Mouse (Mus musculus) midbrain, embryonic 14.5 days (tissue): ENCODE data around the gene Ubxn11. TPM values are rescaled to one million over a fixed set of nuclear protein-coding genes. Genes with fewer than 3 reads are reported as not detected.

Experiments
- ATAC-seq: fragments of 200-750 bp; cut with Nextera tagmentation; 2 replicates; pipeline ENCODE4 v1.8.0; 2017; ENCODE audit warnings: moderate number of reproducible peaks, moderate library complexity; ENCODE audit not compliant: low FRiP score, low TSS enrichment
- DNase-seq: peaks from one replicate; pipeline ENCODE4 v3.0.0-alpha.2; 2015
- H3K27ac ChIP-seq: fragments of 300-500 bp; sonication (generic); replicated peaks from 2 replicates; pipeline ENCODE4 v1.5.1; 2014; ENCODE audit warnings: mild to moderate bottlenecking, low read depth, low read length, moderate library complexity
- H3K27me3 ChIP-seq: fragments of 300-500 bp; sonication (generic); 2 replicates; pipeline ENCODE4 v1.6.1; 2014; ENCODE audit warnings: low read length, control low read depth, mixed read lengths; ENCODE audit not compliant: control insufficient read depth, insufficient read depth
- H3K36me3 ChIP-seq: fragments of 300-500 bp; sonication (generic); 2 replicates; pipeline ENCODE4 v1.6.1; 2014; ENCODE audit warnings: low read length, control low read depth; ENCODE audit not compliant: control insufficient read depth, insufficient read depth
- H3K4me1 ChIP-seq: fragments of 300-500 bp; sonication (generic); 2 replicates; pipeline ENCODE4 v1.6.1; 2014; ENCODE audit warnings: mild to moderate bottlenecking, antibody characterized with exemption, low read length, control low read depth; ENCODE audit not compliant: control insufficient read depth, insufficient read depth
- H3K4me2 ChIP-seq: fragments of 300-500 bp; sonication (generic); 2 replicates; pipeline ENCODE4 v1.6.1; 2014; ENCODE audit warnings: mild to moderate bottlenecking, low read length, moderate library complexity
- H3K4me3 ChIP-seq: fragments of 300-500 bp; sonication (generic); replicated peaks from 2 replicates; pipeline ENCODE4 v1.5.1; 2014; ENCODE audit warnings: low read depth, low read length
- H3K9ac ChIP-seq: fragments of 300-500 bp; sonication (generic); replicated peaks from 2 replicates; pipeline ENCODE4 v1.6.1; 2014; ENCODE audit warnings: mild to moderate bottlenecking, low read length, moderate library complexity
- H3K9me3 ChIP-seq: fragments of 300-500 bp; sonication (generic); 2 replicates; pipeline ENCODE4 v1.6.1; 2016; ENCODE audit warnings: low read length, control low read depth, mixed read lengths; ENCODE audit not compliant: control insufficient read depth
- WGBS: fragments of 180-500 bp; shearing (Covaris S2); extraction: QIAGEN DNeasy Blood & Tissue Kit; methylation state at CpG from one replicate; pipeline ENCODE4 v1.1.7; 2014; 5-methylcytosine and 5-hydroxymethylcytosine counted together
- polyA plus RNA-seq: library from polyadenylated mRNA; unstranded; fragments of >200 nt; fragmentation: Nextera tagmentation; extraction: Ambion mirVana; gene quantifications from 2 replicates; pipeline ENCODE4 v1.2.1, GENCODE M21; 2014

The Ubxn11 gene
- polyA plus RNA-seq, 1 experiment from 2014 or later, result 11.7 TPM

GRCm38 (mm10) chr4:134119644-134120043 lies 17.3 kb downstream of the Ubxn11 start:
- Histone ChIP-seq H3K4me3 (no peak overlapping the region), H3K27me3 (no peaks in the 10 kb centered on the region), H3K27ac (no peak overlapping the region), H3K36me3 (no peaks in the 10 kb centered on the region), H3K9ac (no peak overlapping the region), H3K4me2 (no peak overlapping the region), H3K4me1 (0 out of 2 replicates have a peak, but pooled peaks cover 5% of the 10 kb centered on the region), H3K9me3 (no peaks in the 10 kb centered on the region)
- DNase-seq (peak; percentile 18), ATAC-seq (no peak)
- 58% methylated on average over 9 of the region's 9 CpGs for WGBS

GRCm38 (mm10) chr4:134120192-134120805 lies 17.9 kb downstream of the Ubxn11 start:
- H3K9me3 ChIP-seq, result no peaks in the 10 kb centered on the region
- no peak overlapping the region for H3K4me2 ChIP-seq
- DNase-seq (no peak), ATAC-seq (no peak)
- H3K9ac ChIP-seq, result no peak overlapping the region
- WGBS, result 80% methylated on average over 6 of the region's 6 CpGs
- H3K36me3 ChIP-seq, result no peaks in the 10 kb centered on the region
- no peak overlapping the region for H3K27ac ChIP-seq
- H3K4me3 ChIP-seq, result no peak overlapping the region
- H3K4me1 ChIP-seq, result 0 out of 2 replicates have a peak, but pooled peaks cover 5% of the 10 kb centered on the region
- no peaks in the 10 kb centered on the region for H3K27me3 ChIP-seq

- H3K4me2 ChIP-seq, result no peak overlapping the region
These were observed 18.5 kb downstream of the Ubxn11 start for GRCm38 (mm10) chr4:134120916-134121315.

GRCm38 (mm10) chr4:134121571-134121970 lies 19.2 kb downstream of the Ubxn11 start:
- Histone ChIP-seq H3K36me3 (no peaks in the 10 kb centered on the region), H3K27ac (no peak overlapping the region), H3K4me1 (0 out of 2 replicates have a peak, but pooled peaks cover 5% of the 10 kb centered on the region), H3K9ac (no peak overlapping the region), H3K4me2 (no peak overlapping the region), H3K9me3 (no peaks in the 10 kb centered on the region), H3K27me3 (no peaks in the 10 kb centered on the region), H3K4me3 (no peak overlapping the region)
- 52% methylated on average over 4 of the region's 4 CpGs for WGBS
- DNase-seq (no peak), ATAC-seq (no peak)

More at GRCm38 (mm10) chr4:134120916-134121315, 18.5 kb downstream of the Ubxn11 start:
- no peaks in the 10 kb centered on the region for H3K36me3 ChIP-seq
- H3K4me1 ChIP-seq, result 0 out of 2 replicates have a peak, but pooled peaks cover 5% of the 10 kb centered on the region
- no peak overlapping the region for H3K4me3 ChIP-seq
- no peak overlapping the region for H3K9ac ChIP-seq
- DNase-seq, result no peak
- no peaks in the 10 kb centered on the region for H3K9me3 ChIP-seq
- no peak for ATAC-seq
- H3K27me3 ChIP-seq, result no peaks in the 10 kb centered on the region
- H3K27ac ChIP-seq, result no peak overlapping the region
- 88% methylated on average over 4 of the region's 4 CpGs for WGBS

DNA sequence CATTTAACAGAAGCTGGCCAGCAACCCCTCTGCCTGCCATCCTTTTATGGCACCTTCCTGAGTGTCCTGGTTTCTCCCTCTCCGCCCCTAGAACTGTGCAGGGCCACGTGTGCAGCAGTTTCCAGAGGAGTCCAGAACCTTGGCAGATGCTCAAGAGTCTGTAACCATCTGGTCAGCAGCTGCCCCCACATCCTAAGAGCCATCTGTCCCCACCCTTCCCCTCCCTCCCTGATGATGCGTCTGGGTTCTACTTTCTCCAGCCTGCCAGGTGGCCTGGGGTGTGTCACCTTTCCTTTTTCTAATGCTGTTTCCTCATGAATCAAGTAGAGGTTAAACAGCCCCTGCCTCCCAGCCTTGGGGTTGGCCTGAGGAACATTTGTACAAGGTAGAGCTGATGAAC lies 19.9 kb downstream of the Ubxn11 start:
- peaks cover 8% of the 10 kb centered on the region for H3K4me1 ChIP-seq
- H3K27ac ChIP-seq, result no peak overlapping the region
- 59% methylated on average over 3 of the region's 3 CpGs for WGBS
- no peak overlapping the region for H3K9ac ChIP-seq
- H3K27me3 ChIP-seq, result no peaks in the 10 kb centered on the region
- DNase-seq (no peak), ATAC-seq (no peak)
- H3K4me3 ChIP-seq, result no peak overlapping the region
- H3K4me2 ChIP-seq, result no peak overlapping the region
- no peaks in the 10 kb centered on the region for H3K9me3 ChIP-seq
- no peaks in the 10 kb centered on the region for H3K36me3 ChIP-seq

GRCm38 (mm10) chr4:134123147-134123546 lies 20.8 kb downstream of the Ubxn11 start:
- no peaks in the 10 kb centered on the region for H3K27me3 ChIP-seq
- DNase-seq, result no peak
- no peaks in the 10 kb centered on the region for H3K9me3 ChIP-seq
- H3K9ac ChIP-seq, result no peak overlapping the region
- no peaks in the 10 kb centered on the region for H3K36me3 ChIP-seq
- no peak overlapping the region for H3K27ac ChIP-seq
- H3K4me2 ChIP-seq, result no peak overlapping the region
- no peak for ATAC-seq
- H3K4me1 ChIP-seq, result peaks cover 16% of the 10 kb centered on the region
- 92% methylated on average over 6 of the region's 6 CpGs for whole genome bisulfite sequencing
- no peak overlapping the region for H3K4me3 ChIP-seq

- H3K4me3 ChIP-seq, result no peak overlapping the region
- ATAC-seq, result no peak
- 0 out of 2 replicates have a peak overlapping the region, but pooled peaks have one; percentile 21 for H3K4me2 ChIP-seq
- H3K9ac ChIP-seq, result no peak overlapping the region
- peaks cover 17% of the 10 kb centered on the region for H3K4me1 ChIP-seq
- 29% methylated on average over 17 of the region's 17 CpGs for WGBS
- DNase-seq, result peak; percentile 80
- H3K27me3 ChIP-seq, result no peaks in the 10 kb centered on the region
- no peaks in the 10 kb centered on the region for H3K36me3 ChIP-seq
- H3K9me3 ChIP-seq, result no peaks in the 10 kb centered on the region
- H3K27ac ChIP-seq, result no peak overlapping the region
These were observed 21.5 kb downstream of the Ubxn11 start for GRCm38 (mm10) chr4:134123680-134124551.

DNA sequence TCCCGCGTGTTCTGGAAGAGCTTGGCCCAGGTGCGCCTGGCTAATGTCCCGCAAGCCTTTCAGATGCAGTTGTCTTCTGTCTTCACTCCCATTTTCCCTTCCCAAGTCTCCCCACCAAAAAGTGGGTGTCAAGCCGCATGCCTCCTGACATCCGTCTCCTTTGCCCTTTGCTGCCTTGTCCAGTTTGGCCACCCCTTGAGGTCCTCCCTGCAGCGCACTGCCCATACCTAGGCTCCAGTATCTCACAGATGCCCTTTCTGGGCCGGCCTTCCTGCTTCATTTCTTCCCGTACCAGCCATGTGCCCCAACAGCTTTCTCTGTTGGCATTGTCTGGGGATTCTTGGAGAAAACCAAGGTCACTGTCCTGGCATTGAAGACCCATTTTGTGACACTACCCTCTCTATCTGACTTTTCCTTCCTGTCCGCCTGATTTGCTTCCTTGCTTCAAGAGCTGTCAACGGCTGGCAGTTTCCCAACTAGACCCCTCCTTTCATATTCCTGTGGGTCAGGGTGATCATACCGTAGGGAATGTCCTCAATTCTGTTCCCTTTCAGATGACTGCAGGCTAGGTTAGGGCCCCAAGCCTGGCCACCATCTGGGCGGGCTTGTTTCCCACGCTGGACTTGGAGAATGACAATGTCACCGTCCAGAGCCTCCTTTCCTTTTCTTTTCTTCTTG lies 23.2 kb downstream of the Ubxn11 start:
- DNase-seq, result no peak
- no peaks in the 10 kb centered on the region for H3K27me3 ChIP-seq
- no peak overlapping the region for H3K9ac ChIP-seq
- peaks cover 22% of the 10 kb centered on the region for H3K4me1 ChIP-seq
- H3K27ac ChIP-seq, result no peak overlapping the region
- H3K4me2 ChIP-seq, result no peak overlapping the region
- H3K9me3 ChIP-seq, result no peaks in the 10 kb centered on the region
- H3K36me3 ChIP-seq, result no peaks in the 10 kb centered on the region
- 89% methylated on average over 15 of the region's 15 CpGs for WGBS
- ATAC-seq, result no peak
- no peak overlapping the region for H3K4me3 ChIP-seq
